Mouse (Mus musculus) liver, adult 2 months (tissue): ENCODE data around the gene Bcas3.

Source experiments
- CTCF ChIP-seq: fragments of 200-500 bp; IDR thresholded peaks from 2 replicates; pipeline ENCODE4 v1.5.1; 2011; ENCODE audit warnings: low read depth, low read length, control low read depth
- POLR2A ChIP-seq: fragments of 200-500 bp; IDR thresholded peaks from 2 replicates; pipeline ENCODE4 v1.6.1; 2011; ENCODE audit warnings: low read length, control low read depth; ENCODE audit not compliant: insufficient read depth; ENCODE audit errors: extremely low read depth

GRCm38 (mm10) chr11:85791212-85791611 lies 438.2 kb downstream of the Bcas3 start:
- no peak for TF ChIP-seq CTCF
- no peak for TF ChIP-seq POLR2A
